Mouse (Mus musculus) lung, postnatal 0 days (tissue): ENCODE results near the gene 1700011L22Rik. TPM values are rescaled to one million over a fixed set of nuclear protein-coding genes. Genes with fewer than 3 reads are reported as not detected.

ENCODE experiments used
- ATAC-seq: fragments of 200-750 bp; cut with Nextera tagmentation; 2 replicates; pipeline ENCODE4 v1.8.0; 2017; ENCODE audit warnings: moderate library complexity
- DNase-seq: peaks from one replicate; pipeline ENCODE4 v3.0.0-alpha.2; 2016; ENCODE audit warnings: low spot score
- H3K27ac ChIP-seq: fragments of 300-500 bp; sonication (generic); 2 replicates; pipeline ENCODE4 v1.5.1; 2014; ENCODE audit warnings: antibody characterized with exemption, mild to moderate bottlenecking, low read length, mixed read lengths
- H3K27me3 ChIP-seq: fragments of 300-500 bp; sonication (generic); replicated peaks from 2 replicates; pipeline ENCODE4 v1.6.1; 2014; ENCODE audit warnings: low read length, mixed read lengths; ENCODE audit not compliant: insufficient read depth
- H3K36me3 ChIP-seq: fragments of 300-500 bp; sonication (generic); 2 replicates; pipeline ENCODE4 v1.6.1; 2014; ENCODE audit warnings: low read length, mixed read lengths; ENCODE audit not compliant: insufficient read depth
- H3K4me1 ChIP-seq: fragments of 300-500 bp; sonication (generic); 2 replicates; pipeline ENCODE4 v1.6.1; 2014; ENCODE audit warnings: antibody characterized with exemption, low read depth, low read length, mixed read lengths; ENCODE audit not compliant: insufficient read depth
- H3K4me2 ChIP-seq: fragments of 300-500 bp; sonication (generic); replicated peaks from 2 replicates; pipeline ENCODE4 v1.6.1; 2014; ENCODE audit warnings: low read depth, mild to moderate bottlenecking, low read length, moderate library complexity, mixed read lengths
- H3K4me3 ChIP-seq: fragments of 300-500 bp; sonication (generic); 2 replicates; pipeline ENCODE4 v1.5.1; 2014; ENCODE audit warnings: low read depth, low read length
- H3K9ac ChIP-seq: fragments of 300-500 bp; sonication (generic); replicated peaks from 2 replicates; pipeline ENCODE4 v1.6.1; 2014; ENCODE audit warnings: low read depth, mild to moderate bottlenecking
- H3K9me3 ChIP-seq: fragments of 300-500 bp; sonication (generic); 2 replicates; pipeline ENCODE4 v1.6.1; 2016; ENCODE audit warnings: low read length, mixed read lengths
- CTCF ChIP-seq: IDR thresholded peaks from 2 replicates; pipeline ENCODE4 v1.5.1; 2016; ENCODE audit warnings: antibody characterized with exemption, mild to moderate bottlenecking
- EP300 ChIP-seq: IDR thresholded peaks from 2 replicates; pipeline ENCODE4 v1.6.1; 2016; ENCODE audit warnings: antibody characterized with exemption, mild to moderate bottlenecking, control low read depth
- WGBS: fragments of 180-500 bp; shearing (Covaris S2); extraction: QIAGEN DNeasy Blood & Tissue Kit; methylation state at CpG from one replicate; pipeline ENCODE4 v1.1.7; 2014; 5-methylcytosine and 5-hydroxymethylcytosine counted together
- polyA plus RNA-seq: library from polyadenylated mRNA; unstranded; fragments of >200 nt; fragmentation: Nextera tagmentation; extraction: Ambion mirVana; gene quantifications from 2 replicates; pipeline ENCODE4 v1.2.1, GENCODE M21; 2015

Gene 1700011L22Rik
- polyA plus RNA-seq, 1 experiment from 2014 or later: not detected

DNA sequence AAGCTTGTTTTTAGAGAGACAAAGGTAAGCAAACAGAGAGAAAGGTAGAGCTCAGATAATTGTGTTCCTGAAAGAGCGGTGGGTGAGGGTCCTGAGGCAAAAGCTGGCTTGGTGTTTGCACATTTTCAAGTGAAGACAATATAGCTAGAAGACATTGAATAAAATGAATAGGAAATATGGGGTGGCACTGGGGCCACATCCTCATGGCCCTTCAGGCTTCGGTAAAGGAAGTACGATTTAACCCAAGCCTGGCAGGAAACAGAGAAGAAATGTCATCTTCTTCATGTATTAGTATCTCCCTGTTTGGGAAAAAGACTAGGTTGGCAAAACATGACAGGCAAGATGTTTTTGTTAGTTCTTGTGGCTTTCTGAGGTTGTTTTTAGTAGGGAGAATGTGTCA is 22.3 kb downstream of the 1700011L22Rik start:
- H3K27me3 ChIP-seq: no peaks in the 10 kb centered on the region
- ATAC-seq: no peak
- no peak overlapping the region for H3K4me2 ChIP-seq
- no peak for DNase-seq
- H3K4me1 ChIP-seq: no peaks in the 10 kb centered on the region
- H3K27ac ChIP-seq: no peak overlapping the region
- no peaks in the 10 kb centered on the region for H3K36me3 ChIP-seq
- H3K9ac ChIP-seq: no peak overlapping the region
- H3K4me3 ChIP-seq: no peak overlapping the region
- no peaks in the 10 kb centered on the region for H3K9me3 ChIP-seq
- 78% methylated on average over 3 of the region's 3 CpGs for WGBS
- TF ChIP-seq CTCF (no peak), EP300 (no peak)

DNA sequence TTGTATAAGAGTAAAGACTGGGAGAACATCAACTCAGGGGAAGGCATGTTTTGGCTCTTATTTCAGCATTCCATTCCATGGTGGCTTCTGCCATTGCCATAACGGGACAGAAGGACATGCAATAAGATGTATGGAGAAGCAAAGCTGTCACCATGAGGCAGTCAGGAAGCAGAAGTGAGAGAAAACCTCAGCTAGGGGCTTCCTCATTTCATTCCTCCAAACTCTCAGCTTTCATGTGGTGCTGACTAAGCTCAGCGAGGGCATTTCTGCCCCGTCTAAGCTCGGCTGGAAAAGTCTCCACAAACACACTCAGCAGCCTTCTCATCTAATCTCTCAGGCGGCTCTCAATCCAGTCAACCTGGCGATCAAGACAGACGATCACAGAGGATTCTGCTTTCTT is 22.8 kb downstream of the 1700011L22Rik start:
- Histone ChIP-seq H3K36me3 (no peaks in the 10 kb centered on the region), H3K9ac (no peak overlapping the region), H3K27ac (no peak overlapping the region), H3K9me3 (no peaks in the 10 kb centered on the region), H3K4me2 (no peak overlapping the region), H3K27me3 (no peaks in the 10 kb centered on the region), H3K4me1 (no peaks in the 10 kb centered on the region), H3K4me3 (no peak overlapping the region)
- ATAC-seq (no peak), DNase-seq (no peak)
- TF ChIP-seq EP300 (no peak), CTCF (no peak)
- 48% methylated on average over 7 of the region's 7 CpGs for WGBS

DNA sequence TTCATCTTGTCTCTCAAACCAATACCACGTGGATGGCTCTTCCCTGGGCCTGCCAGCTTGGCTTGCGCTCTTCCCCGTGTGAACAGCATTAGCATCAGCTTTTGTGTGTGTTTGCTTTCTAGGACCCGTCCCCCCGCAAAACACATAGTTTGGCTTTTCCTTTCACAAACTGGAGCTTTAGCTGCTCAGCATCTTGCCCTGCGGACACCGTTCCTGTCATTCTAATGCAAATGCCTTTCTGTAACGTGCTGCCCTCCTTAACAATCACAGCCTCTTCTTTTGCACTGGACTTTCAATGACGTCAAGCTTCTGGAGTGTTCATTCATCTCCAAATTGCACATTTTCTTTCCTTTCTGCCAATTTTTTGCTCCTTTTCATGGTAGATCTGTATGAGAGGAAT is 24.0 kb downstream of the 1700011L22Rik start:
- DNase-seq (no peak), ATAC-seq (no peak)
- no peak overlapping the region for H3K4me2 ChIP-seq
- H3K36me3 ChIP-seq: no peaks in the 10 kb centered on the region
- H3K4me3 ChIP-seq: no peak overlapping the region
- WGBS: 90% methylated on average over 9 of the region's 9 CpGs
- no peaks in the 10 kb centered on the region for H3K9me3 ChIP-seq
- no peak overlapping the region for H3K27ac ChIP-seq
- no peak overlapping the region for H3K9ac ChIP-seq
- TF ChIP-seq CTCF (no peak), EP300 (no peak)
- no peaks in the 10 kb centered on the region for H3K27me3 ChIP-seq
- no peaks in the 10 kb centered on the region for H3K4me1 ChIP-seq

DNA sequence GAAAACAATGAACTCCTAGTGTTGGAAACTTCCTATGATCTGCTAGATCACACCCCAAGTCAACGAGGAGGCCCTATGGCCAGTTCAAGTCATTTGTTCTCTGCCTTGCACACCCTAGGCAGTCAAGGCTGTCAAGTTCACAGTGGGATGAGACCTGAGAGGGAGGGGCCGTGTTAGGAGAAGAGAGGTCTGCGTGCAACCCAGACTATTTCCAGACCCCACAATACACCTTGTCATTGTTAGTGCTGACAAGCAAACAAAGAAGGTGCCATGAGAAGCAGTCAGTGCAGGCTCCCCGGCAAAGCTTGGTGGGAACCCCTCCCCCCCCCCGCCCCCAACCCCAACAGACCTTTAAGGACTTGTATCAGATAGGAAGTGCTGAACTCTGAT is 25.6 kb downstream of the 1700011L22Rik start:
- no peak for DNase-seq
- TF ChIP-seq CTCF (no peak), EP300 (no peak)
- Histone ChIP-seq H3K27me3 (no peaks in the 10 kb centered on the region), H3K27ac (no peak overlapping the region), H3K36me3 (no peaks in the 10 kb centered on the region), H3K4me2 (no peak overlapping the region), H3K4me1 (no peaks in the 10 kb centered on the region), H3K9me3 (no peaks in the 10 kb centered on the region), H3K4me3 (no peak overlapping the region), H3K9ac (no peak overlapping the region)
- 62% methylated on average over 5 of the region's 5 CpGs for WGBS
- no peak for ATAC-seq

DNA sequence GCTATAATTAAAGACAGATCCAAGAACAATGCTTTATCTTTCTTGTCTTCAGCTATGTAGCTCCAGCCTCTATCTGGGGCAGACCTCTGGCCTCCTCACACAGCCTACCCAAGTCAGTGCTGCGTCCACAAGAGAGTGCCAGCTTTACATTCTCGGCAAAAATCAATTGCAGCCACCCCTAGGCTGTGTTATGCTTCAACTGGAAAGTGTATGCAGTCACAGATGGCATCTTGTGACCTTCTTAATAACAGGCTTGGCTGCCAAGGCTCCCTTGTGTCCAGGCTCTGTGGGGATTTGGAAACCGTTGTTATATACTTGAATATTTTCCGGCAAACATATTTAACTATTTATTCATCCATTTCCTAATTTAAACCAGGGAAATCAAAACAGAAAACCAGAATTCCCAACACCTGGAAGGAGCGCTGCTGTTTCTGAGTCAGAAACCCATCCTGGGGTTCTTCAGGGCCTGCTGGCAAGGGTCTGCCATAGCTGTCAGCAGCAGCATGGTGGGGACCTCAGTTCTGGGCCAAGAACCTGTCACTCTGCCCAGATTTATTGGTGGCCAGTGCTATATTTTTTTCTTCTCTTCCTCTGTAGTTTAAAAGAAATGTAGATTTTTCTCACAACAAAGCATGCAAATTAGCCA is 26.1 kb downstream of the 1700011L22Rik start:
- Histone ChIP-seq H3K4me2 (no peak overlapping the region), H3K9ac (no peak overlapping the region), H3K9me3 (no peaks in the 10 kb centered on the region), H3K36me3 (no peaks in the 10 kb centered on the region), H3K27ac (no peak overlapping the region), H3K4me3 (no peak overlapping the region), H3K27me3 (no peaks in the 10 kb centered on the region), H3K4me1 (no peaks in the 10 kb centered on the region)
- DNase-seq: no peak
- 0 out of 2 replicates have a peak, but pooled peaks have one; percentile 28 for ATAC-seq
- WGBS: 54% methylated on average over 5 of the region's 5 CpGs
- no peak for TF ChIP-seq CTCF
- no peak for TF ChIP-seq EP300

DNA sequence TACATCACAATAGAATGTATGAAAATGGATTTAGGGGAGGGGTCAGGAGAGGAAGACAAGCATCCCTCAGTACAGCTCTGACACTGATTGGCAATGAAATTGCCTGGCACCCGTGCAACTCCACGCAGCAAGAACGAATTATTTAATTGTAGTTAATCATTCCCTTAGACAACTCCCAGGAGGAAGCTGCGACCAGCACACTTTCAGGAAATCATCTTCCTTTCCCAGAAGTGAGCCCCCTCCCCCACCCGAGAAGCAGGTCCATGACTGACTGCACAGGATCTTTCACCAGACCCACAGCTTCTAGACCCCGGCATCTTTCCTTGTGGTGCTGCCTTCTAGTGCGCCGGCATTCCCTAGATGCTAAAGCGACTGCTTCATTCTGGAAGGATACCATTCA is 36.7 kb downstream of the 1700011L22Rik start:
- WGBS: 68% methylated on average over 9 of the region's 9 CpGs
- peaks cover 5% of the 10 kb centered on the region; the same call in 1 of the 2 replicates for H3K4me1 ChIP-seq

More for the DNA sequence above, 36.7 kb downstream of the 1700011L22Rik start:
- Histone ChIP-seq H3K27me3 (no peaks in the 10 kb centered on the region), H3K27ac (no peak overlapping the region), H3K4me2 (no peak overlapping the region), H3K9ac (no peak overlapping the region), H3K9me3 (no peaks in the 10 kb centered on the region), H3K36me3 (no peaks in the 10 kb centered on the region), H3K4me3 (no peak overlapping the region)
- no peak for DNase-seq
- no peak for TF ChIP-seq EP300
- no peak for TF ChIP-seq CTCF
- ATAC-seq: no peak
